In genomic region chr1:90650781-90651437, GRCm38 (mm10) we compare ENCODE assay signal across 9 mouse cellular contexts. TPM values are rescaled to one million over a fixed set of nuclear protein-coding genes. Genes with fewer than 3 reads are reported as not detected.
DNase-seq lines count a peak whose midpoint lies in the region; ATAC-seq lines count a peak whose summit lies in the region.
"Had no signal": no experiment of that assay in that cellular context is flagged by ENCODE, and none has a peak within 500 bp of the region (broad histone marks: within the 10 kb centered on the region; RNA-seq: fewer than 3 reads in every experiment).

No protein-coding gene starts in this region.

- no peak overlapping the region for H3K4me2 ChIP-seq in hindbrain, embryonic 16.5 days (ENCODE audit: low read length)
- H3K4me2 ChIP-seq: neural tube, embryonic 12.5 days had no signal

- DNase-seq in NIH3T3 (ENCODE audit: low read depth) = peak; percentile 93
- peak; percentile 79 to 87 for DNase-seq in cerebellum, postnatal 14 days
- DNase-seq in gastrocnemius, adult 18-20 months (ENCODE audit: low spot score) = peak; percentile 83
- DNase-seq in left cerebral cortex, adult 11 months (ENCODE audit: low spot score) = peak; percentile 58
- DNase-seq in lung, postnatal 25 days (ENCODE audit: low spot score) = peak; percentile 70
- DNase-seq in right cerebral cortex, postnatal 10 days (ENCODE audit: low spot score in 2 of 2) = peak; percentile 86 to 87
- peak; percentile 38 to 60 for DNase-seq in urinary bladder, postnatal 36 days (ENCODE audit: low spot score in 2 of 2)

- H3K36me3 ChIP-seq in hindbrain, embryonic 16.5 days (ENCODE audit: control insufficient read depth, insufficient read depth, low read length) = no peaks in the 10 kb centered on the region
- H3K36me3 ChIP-seq: neural tube, embryonic 12.5 days had no signal

- H3K9me3 ChIP-seq in hindbrain, embryonic 16.5 days (ENCODE audit: control insufficient read depth, low read length) = no peaks in the 10 kb centered on the region
- H3K9me3 ChIP-seq: neural tube, embryonic 12.5 days had no signal

- peak; percentile 85 for ATAC-seq in hindbrain, embryonic 16.5 days

- WGBS in hindbrain, embryonic 16.5 days = 6% methylated on average over 4 of the region's 4 CpGs

- no peaks in the 10 kb centered on the region for H3K27me3 ChIP-seq in hindbrain, embryonic 16.5 days (replicated peaks; ENCODE audit: control insufficient read depth, insufficient read depth, low read length)
- H3K27me3 ChIP-seq: neural tube, embryonic 12.5 days had no signal

- H3K4me1 ChIP-seq in hindbrain, embryonic 16.5 days (ENCODE audit: control insufficient read depth, insufficient read depth, low read depth, low read length) = peaks cover 7% of the 10 kb centered on the region

- H3K4me3 ChIP-seq in hindbrain, embryonic 16.5 days (ENCODE audit: low read length) = no peak overlapping the region
- H3K4me3 ChIP-seq: neural tube, embryonic 12.5 days had no signal

- no peak overlapping the region; the same call in 1 of the 2 replicates for H3K27ac ChIP-seq in hindbrain, embryonic 16.5 days (ENCODE audit: low read depth, low read length)
- H3K27ac ChIP-seq: neural tube, embryonic 12.5 days had no signal

- H3K9ac ChIP-seq in hindbrain, embryonic 16.5 days (ENCODE audit: low read depth, low read length) = no peak overlapping the region
- H3K9ac ChIP-seq: neural tube, embryonic 12.5 days had no signal

RNA-seq across cellular contexts. Expression of gene Cops8, which starts 48.1 kb away (rescaled TPM):
- total RNA-seq in gastrocnemius, adult 18-20 months (2021) = 10 to 100 TPM; 91.2 to 93.5 TPM
- polyA plus RNA-seq in hindbrain, embryonic 16.5 days (2015; fragmentation: Nextera tagmentation; extraction: Ambion mirVana) = 159 and 165 TPM in 2 replicates
